Mouse (Mus musculus) megakaryocyte, embryonic 14.5 days (primary cell): ENCODE results near the gene H60b.

Experiments
- FLI1 ChIP-seq: IDR thresholded peaks from 2 replicates; pipeline ENCODE4 v1.6.1; 2012; ENCODE audit warnings: low read length, inconsistent platforms, mixed read lengths
- GATA1 ChIP-seq: IDR thresholded peaks from 3 replicates; pipeline ENCODE4 v1.6.1; 2012; ENCODE audit warnings: mixed read lengths, low read length, inconsistent platforms, borderline replicate concordance

- TF ChIP-seq GATA1 (no peak), FLI1 (no peak)
These were observed 143.3 kb downstream of the H60b start for GRCm38 (mm10) chr10:22301641-22302040.
